Mouse (Mus musculus): ENCODE results near the gene Sh2d3c. TPM values are rescaled to one million over a fixed set of nuclear protein-coding genes. Genes with fewer than 3 reads are reported as not detected.

Sh2d3c gene
- total and polyA plus RNA-seq, 2 experiments from 2014 or later = 43.8 to 52.8 TPM

- Histone ChIP-seq H3K9me3 (ENCODE audit: low read length) (no peaks in the 10 kb centered on the region), H3K9ac (replicated peaks; ENCODE audit: low read length) (peak overlapping the region; percentile 92), H3K27ac (peak overlapping the region; percentile 100), H3K4me2 (ENCODE audit: low read depth, low read length) (peak overlapping the region; percentile 96), H3K4me1 (ENCODE audit: insufficient read depth, low read length) (peaks cover 17% of the 10 kb centered on the region), H3K27me3 (ENCODE audit: insufficient read depth, low read length) (no peaks in the 10 kb centered on the region), H3K4me3 (ENCODE audit: low read length) (peak overlapping the region; percentile 80), H3K36me3 (ENCODE audit: insufficient read depth, low read length) (peaks cover 23% of the 10 kb centered on the region)
- whole genome bisulfite sequencing = under 1% methylated on average over 38 of the region's 44 CpGs
- peak; percentile 96 for DNase-seq (ENCODE audit: low spot score)
- TF ChIP-seq CTCF (IDR thresholded peaks at IDR 0.05; ENCODE audit: low read depth) = no peak
- peak; percentile 86 for ATAC-seq
Observed at GRCm38 (mm10) chr2:32712586-32712933, 8.3 kb upstream of the Sh2d3c start.

DNA sequence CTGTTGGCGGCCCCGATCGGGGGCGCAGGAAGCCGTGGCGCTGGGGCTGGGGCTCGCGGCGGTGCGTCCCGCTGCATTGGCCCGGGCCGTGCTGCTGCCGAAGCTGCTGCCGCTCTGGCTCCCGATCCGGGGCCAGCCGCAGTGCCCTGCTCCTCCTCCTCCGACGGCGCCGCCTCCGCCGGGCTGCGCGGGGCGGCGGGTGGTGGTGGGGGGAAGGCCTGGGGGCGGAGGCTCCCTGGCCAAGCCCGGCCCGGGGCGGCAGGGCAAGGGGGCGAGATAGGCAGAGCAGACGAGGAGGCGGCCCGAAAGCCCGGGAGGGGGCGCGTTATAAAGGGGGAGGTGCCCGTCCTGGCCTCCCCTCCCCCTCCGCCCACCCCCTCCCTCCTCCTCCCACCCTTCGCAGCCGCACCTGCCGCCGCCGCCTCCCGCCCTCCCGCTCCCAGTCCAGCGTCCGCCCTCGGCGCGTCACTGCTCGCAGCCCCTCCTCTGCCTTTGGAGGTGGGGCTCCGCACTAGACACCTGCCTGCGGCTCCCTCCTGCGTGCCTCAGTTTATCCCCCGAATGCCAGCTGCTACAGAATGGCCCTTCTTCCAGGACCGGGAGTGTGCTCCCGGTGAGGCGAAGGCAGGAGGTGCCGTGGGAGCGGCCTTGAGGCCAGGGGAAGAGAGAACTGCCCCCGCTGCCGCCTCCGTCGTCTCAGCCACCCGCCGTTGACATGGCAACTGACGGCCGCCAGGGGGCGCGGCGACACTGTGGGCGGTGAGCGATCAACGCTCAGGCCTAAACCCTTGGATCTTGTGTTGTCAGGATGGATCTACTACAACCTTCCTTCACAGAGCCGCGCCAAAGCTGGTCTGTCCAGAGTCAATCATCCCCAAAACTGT, 7.7 kb upstream of the Sh2d3c start, which contains the start of gene Cdk9:
TSS of gene Cdk9 (minus strand) at position 143 of the 884 bp plus-strand sequence.
- H3K9ac ChIP-seq (replicated peaks; ENCODE audit: low read length) = peak within 1 kb of the TSS; percentile 92
- peak within 1 kb of the TSS; percentile 96 for H3K4me2 ChIP-seq (ENCODE audit: low read depth, low read length)
- H3K36me3 ChIP-seq (ENCODE audit: insufficient read depth, low read length) = peaks cover 18% of the 10 kb centered on the region
- under 1% methylated on average over 37 of the region's 79 CpGs for WGBS
- peak within 1 kb of the TSS; percentile 100 for H3K27ac ChIP-seq
- ATAC-seq = peak; percentile 92
- peak within 1 kb of the TSS; percentile 80 for H3K4me3 ChIP-seq (ENCODE audit: low read length)
- no peaks in the 10 kb centered on the region for H3K9me3 ChIP-seq (ENCODE audit: low read length)
- peak; percentile 100 for TF ChIP-seq CTCF (IDR thresholded peaks at IDR 0.05; ENCODE audit: low read depth)
- peak; percentile 93 for DNase-seq (ENCODE audit: low spot score)
- no peaks in the 10 kb centered on the region for H3K27me3 ChIP-seq (ENCODE audit: insufficient read depth, low read length)
- H3K4me1 ChIP-seq (ENCODE audit: insufficient read depth, low read length) = peaks cover 17% of the 10 kb centered on the region

DNA sequence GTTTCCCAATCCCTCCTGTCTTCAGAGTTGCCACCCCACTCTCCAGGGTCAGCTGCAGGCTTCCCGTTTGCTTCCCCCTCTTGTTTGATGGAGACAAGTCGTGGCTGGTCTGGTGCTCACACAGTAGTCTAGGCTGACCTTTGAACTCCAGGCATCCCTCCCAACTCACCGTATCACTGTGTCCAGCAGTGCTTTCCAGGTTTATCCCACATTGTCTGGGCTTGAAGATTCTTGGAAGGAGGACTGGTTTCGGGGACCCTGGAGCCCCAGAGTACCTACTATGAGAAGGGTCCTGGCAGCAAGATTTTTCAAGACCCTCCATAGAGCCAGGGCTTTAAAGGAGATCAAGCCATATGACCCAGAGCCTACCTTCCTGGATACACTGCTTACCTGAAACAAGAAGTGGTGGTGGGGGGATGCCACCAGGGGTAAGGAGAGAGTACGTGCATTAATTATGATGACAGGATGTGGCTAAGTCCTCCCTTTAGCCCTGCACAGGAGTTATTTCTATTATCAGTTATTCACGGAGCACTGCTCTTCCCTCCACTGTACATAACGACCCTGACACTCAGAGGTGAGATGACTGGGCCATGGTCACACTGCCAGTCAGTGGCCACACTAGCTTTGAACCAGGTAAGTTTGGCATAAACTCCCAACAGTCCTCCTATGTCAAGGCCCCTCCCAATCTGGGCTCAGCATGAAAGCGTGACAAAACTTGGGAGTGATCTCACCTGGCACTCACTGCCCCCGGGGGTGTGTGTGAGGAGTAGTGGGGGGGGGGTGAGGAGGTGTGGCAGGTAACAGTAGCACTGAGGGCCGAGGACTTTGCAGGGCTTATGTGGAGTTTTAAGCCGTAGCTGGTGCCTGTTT, 6.5 kb upstream of the Sh2d3c start:
- Histone ChIP-seq H3K27me3 (ENCODE audit: insufficient read depth, low read length) (no peaks in the 10 kb centered on the region), H3K27ac (peak overlapping the region; percentile 100), H3K4me1 (ENCODE audit: insufficient read depth, low read length) (peaks cover 17% of the 10 kb centered on the region), H3K4me2 (ENCODE audit: low read depth, low read length) (peak overlapping the region; percentile 96; the same call in 1 of the 2 replicates), H3K9ac (replicated peaks; ENCODE audit: low read length) (0 out of 2 replicates have a peak overlapping the region, but pooled peaks have one; percentile 13), H3K36me3 (ENCODE audit: insufficient read depth, low read length) (peaks cover 8% of the 10 kb centered on the region), H3K9me3 (ENCODE audit: low read length) (no peaks in the 10 kb centered on the region), H3K4me3 (ENCODE audit: low read length) (peak overlapping the region; percentile 80; the same call in 1 of the 2 replicates)
- TF ChIP-seq CTCF (IDR thresholded peaks at IDR 0.05; ENCODE audit: low read depth) = no peak
- DNase-seq (ENCODE audit: low spot score) (no peak), ATAC-seq (no peak)
- WGBS = 62% methylated on average over 11 of the region's 11 CpGs

DNA sequence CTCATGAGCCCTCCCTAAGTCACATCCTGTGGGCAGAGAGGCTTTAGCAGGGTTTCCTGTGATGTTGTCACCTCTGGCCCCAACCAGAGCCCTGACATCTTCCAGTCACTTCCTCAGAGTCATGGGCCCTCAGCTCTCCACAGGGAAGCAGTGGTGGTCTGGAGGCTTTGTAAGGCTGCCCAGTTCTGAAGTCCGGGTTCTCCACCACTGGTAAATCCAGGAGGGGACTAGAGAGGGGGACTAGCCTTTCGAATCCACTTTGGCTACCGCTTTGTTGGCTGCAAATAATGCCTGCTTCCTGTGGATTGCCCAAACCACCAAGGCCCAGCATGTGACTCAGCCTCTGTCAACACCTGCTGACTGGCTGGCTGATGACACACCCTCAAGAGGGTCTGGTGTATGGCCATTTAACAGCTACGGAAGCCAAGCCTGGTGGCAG, 5.8 kb upstream of the Sh2d3c start:
- WGBS = 77% methylated on average over 4 of the region's 4 CpGs
- no peak for DNase-seq (ENCODE audit: low spot score)
- no peaks in the 10 kb centered on the region for H3K9me3 ChIP-seq (ENCODE audit: low read length)
- H3K4me1 ChIP-seq (ENCODE audit: insufficient read depth, low read length) = peaks cover 17% of the 10 kb centered on the region
- H3K27me3 ChIP-seq (ENCODE audit: insufficient read depth, low read length) = no peaks in the 10 kb centered on the region
- H3K9ac ChIP-seq (replicated peaks; ENCODE audit: low read length) = 0 out of 2 replicates have a peak overlapping the region, but pooled peaks have one; percentile 5
- H3K4me3 ChIP-seq (ENCODE audit: low read length) = no peak overlapping the region
- no peak for ATAC-seq
- H3K4me2 ChIP-seq (ENCODE audit: low read depth, low read length) = no peak overlapping the region
- peak overlapping the region; percentile 45; the same call in 1 of the 2 replicates for H3K27ac ChIP-seq
- H3K36me3 ChIP-seq (ENCODE audit: insufficient read depth, low read length) = peaks cover 2% of the 10 kb centered on the region; the same call in 1 of the 2 replicates
- no peak for TF ChIP-seq CTCF (IDR thresholded peaks at IDR 0.05; ENCODE audit: low read depth)

- Histone ChIP-seq H3K4me2 (ENCODE audit: low read depth, low read length) (no peak overlapping the region), H3K4me3 (ENCODE audit: low read length) (no peak overlapping the region), H3K4me1 (ENCODE audit: insufficient read depth, low read length) (peaks cover 5% of the 10 kb centered on the region; the same call in 1 of the 2 replicates), H3K27me3 (ENCODE audit: insufficient read depth, low read length) (no peaks in the 10 kb centered on the region), H3K9ac (replicated peaks; ENCODE audit: low read length) (no peak overlapping the region), H3K36me3 (ENCODE audit: insufficient read depth, low read length) (no peaks in the 10 kb centered on the region), H3K27ac (peak overlapping the region; percentile 26; the same call in 1 of the 2 replicates), H3K9me3 (ENCODE audit: low read length) (no peaks in the 10 kb centered on the region)
- TF ChIP-seq CTCF (IDR thresholded peaks at IDR 0.05; ENCODE audit: low read depth) = no peak
- WGBS = 23% methylated on average over 9 of the region's 9 CpGs
- DNase-seq (ENCODE audit: low spot score) (peak; percentile 75), ATAC-seq (peak; percentile 84)
Observed at GRCm38 (mm10) chr2:32718761-32719160, 2.1 kb upstream of the Sh2d3c start.

DNA sequence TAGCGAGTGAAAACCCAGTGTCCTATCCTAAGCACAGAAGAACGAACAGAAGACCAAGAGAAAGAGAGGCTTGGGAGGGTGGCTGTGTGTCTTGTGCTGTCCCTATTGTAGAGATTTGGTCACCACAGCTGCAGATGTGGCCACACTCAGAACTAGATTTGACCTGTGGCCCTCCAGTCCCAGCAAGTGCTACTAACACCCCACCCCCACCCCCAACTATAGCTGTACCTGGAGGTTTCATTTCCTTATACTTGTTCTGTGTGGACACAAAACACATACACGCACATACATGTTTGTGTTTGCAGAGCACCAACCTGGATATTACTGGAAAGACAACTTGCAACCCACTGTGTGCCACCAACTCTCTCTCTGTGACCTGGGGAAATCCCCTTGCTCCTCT, 802 bp upstream of the Sh2d3c start:
- WGBS = 81% methylated on average over 3 of the region's 3 CpGs
- Histone ChIP-seq H3K9ac (replicated peaks; ENCODE audit: low read length) (no peak overlapping the region), H3K27me3 (ENCODE audit: insufficient read depth, low read length) (no peaks in the 10 kb centered on the region), H3K36me3 (ENCODE audit: insufficient read depth, low read length) (no peaks in the 10 kb centered on the region), H3K27ac (no peak overlapping the region), H3K4me3 (ENCODE audit: low read length) (no peak overlapping the region), H3K4me1 (ENCODE audit: insufficient read depth, low read length) (no peaks in the 10 kb centered on the region), H3K9me3 (ENCODE audit: low read length) (no peaks in the 10 kb centered on the region), H3K4me2 (ENCODE audit: low read depth, low read length) (no peak overlapping the region)
- DNase-seq (ENCODE audit: low spot score) = no peak
- ATAC-seq = no peak
- TF ChIP-seq CTCF (IDR thresholded peaks at IDR 0.05; ENCODE audit: low read depth) = no peak
